Mouse (Mus musculus) thymus, adult 2 months (tissue): ENCODE results near the gene Adra1d.

Source experiments
- CTCF ChIP-seq: fragments of 200-500 bp; IDR thresholded peaks from 2 replicates; pipeline ENCODE4 v1.5.1; 2012; ENCODE audit warnings: mild to moderate bottlenecking, control low read depth, low read length, moderate library complexity, borderline replicate concordance; ENCODE audit not compliant: control insufficient read depth, poor library complexity, insufficient read depth; ENCODE audit errors: extremely low read depth
- POLR2A ChIP-seq: fragments of 200-500 bp; IDR thresholded peaks from 2 replicates; pipeline ENCODE4 v1.6.1; 2012; ENCODE audit warnings: mild to moderate bottlenecking, low read length, control low read depth, moderate library complexity; ENCODE audit not compliant: control insufficient read depth, poor library complexity, insufficient read depth; ENCODE audit errors: extremely low read depth

DNA sequence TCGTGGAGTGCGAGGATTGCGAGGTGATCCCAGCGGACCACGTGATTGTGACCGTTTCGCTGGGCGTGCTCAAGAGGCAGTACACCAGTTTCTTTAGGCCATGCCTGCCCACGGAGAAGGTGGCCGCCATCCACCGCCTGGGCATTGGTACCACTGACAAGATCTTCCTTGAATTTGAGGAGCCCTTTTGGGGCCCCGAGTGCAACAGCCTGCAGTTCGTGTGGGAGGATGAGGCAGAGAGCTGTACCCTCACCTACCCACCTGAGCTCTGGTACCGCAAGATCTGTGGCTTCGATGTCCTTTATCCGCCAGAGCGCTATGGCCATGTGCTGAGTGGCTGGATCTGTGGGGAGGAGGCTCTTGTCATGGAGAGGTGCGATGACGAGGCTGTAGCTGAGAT is 41.3 kb downstream of the Adra1d start:
- TF ChIP-seq POLR2A: no peak
- no peak for TF ChIP-seq CTCF
